Mouse (Mus musculus): Measurements from ENCODE around the gene Pomt2. TPM values are rescaled to one million over a fixed set of nuclear protein-coding genes. Genes with fewer than 3 reads are reported as not detected.

The Pomt2 gene
- polyA plus RNA-seq, 1 experiment from 2014 or later, result 4.0 TPM

- Histone ChIP-seq H3K36me3 (replicated peaks) (no peaks in the 10 kb centered on the region), H3K27me3 (no peaks in the 10 kb centered on the region), H3K9ac (no peak overlapping the region), H3K4me3 (replicated peaks) (no peak overlapping the region), H3K9me3 (replicated peaks) (no peaks in the 10 kb centered on the region), H3K4me2 (no peak overlapping the region), H3K27ac (replicated peaks) (no peak overlapping the region), H3K4me1 (replicated peaks) (no peaks in the 10 kb centered on the region; the same call in 1 of the 2 replicates)
- WGBS (ENCODE audit: insufficient replicate concordance), result 51% methylated on average over 2 of the region's 2 CpGs
- no peak for ATAC-seq (ENCODE audit: insufficient read depth)
Measured at GRCm38 (mm10) chr12:87089701-87090100, 58.1 kb downstream of the Pomt2 start.

- ATAC-seq (ENCODE audit: insufficient read depth), result no peak
- Histone ChIP-seq H3K9ac (no peak overlapping the region), H3K4me1 (replicated peaks) (no peaks in the 10 kb centered on the region; the same call in 1 of the 2 replicates), H3K9me3 (replicated peaks) (no peaks in the 10 kb centered on the region), H3K27ac (replicated peaks) (no peak overlapping the region), H3K4me2 (no peak overlapping the region), H3K27me3 (no peaks in the 10 kb centered on the region), H3K36me3 (replicated peaks) (no peaks in the 10 kb centered on the region), H3K4me3 (replicated peaks) (no peak overlapping the region)
- WGBS (ENCODE audit: insufficient replicate concordance), result 82% methylated on average over 4 of the region's 4 CpGs
Measured at GRCm38 (mm10) chr12:87089255-87089654, 58.5 kb downstream of the Pomt2 start.

- Histone ChIP-seq H3K4me3 (replicated peaks) (no peak overlapping the region), H3K27me3 (no peaks in the 10 kb centered on the region), H3K27ac (replicated peaks) (no peak overlapping the region), H3K4me2 (no peak overlapping the region), H3K9me3 (replicated peaks) (no peaks in the 10 kb centered on the region), H3K9ac (no peak overlapping the region), H3K36me3 (replicated peaks) (no peaks in the 10 kb centered on the region), H3K4me1 (replicated peaks) (no peaks in the 10 kb centered on the region; the same call in 1 of the 2 replicates)
- WGBS (ENCODE audit: insufficient replicate concordance), result 24% methylated on average over 4 of the region's 4 CpGs
- ATAC-seq (ENCODE audit: insufficient read depth), result no peak
Measured at GRCm38 (mm10) chr12:87088331-87088730, 59.4 kb downstream of the Pomt2 start.

GRCm38 (mm10) chr12:87087236-87087635 lies 60.5 kb downstream of the Pomt2 start:
- no peak overlapping the region for H3K27ac ChIP-seq (replicated peaks)
- no peak for ATAC-seq (ENCODE audit: insufficient read depth)
- no peaks in the 10 kb centered on the region for H3K9me3 ChIP-seq (replicated peaks)
- no peaks in the 10 kb centered on the region; the same call in 1 of the 2 replicates for H3K4me1 ChIP-seq (replicated peaks)
- H3K27me3 ChIP-seq, result no peaks in the 10 kb centered on the region
- no peak overlapping the region for H3K4me2 ChIP-seq
- 49% methylated on average over 7 of the region's 7 CpGs for WGBS (ENCODE audit: insufficient replicate concordance)
- no peak overlapping the region for H3K4me3 ChIP-seq (replicated peaks)
- no peaks in the 10 kb centered on the region for H3K36me3 ChIP-seq (replicated peaks)
- no peak overlapping the region for H3K9ac ChIP-seq

GRCm38 (mm10) chr12:87082797-87083196 lies 65.0 kb downstream of the Pomt2 start:
- Histone ChIP-seq H3K4me3 (replicated peaks) (no peak overlapping the region), H3K9ac (no peak overlapping the region), H3K27me3 (no peaks in the 10 kb centered on the region), H3K4me1 (replicated peaks) (no peaks in the 10 kb centered on the region), H3K9me3 (replicated peaks) (no peaks in the 10 kb centered on the region), H3K36me3 (replicated peaks) (no peaks in the 10 kb centered on the region), H3K4me2 (no peak overlapping the region), H3K27ac (replicated peaks) (no peak overlapping the region)
- ATAC-seq (ENCODE audit: insufficient read depth), result no peak
- WGBS (ENCODE audit: insufficient replicate concordance), result 56% methylated on average over 8 of the region's 8 CpGs

GRCm38 (mm10) chr12:87076610-87077009 lies 71.2 kb downstream of the Pomt2 start:
- no peak for ATAC-seq (ENCODE audit: insufficient read depth)
- Histone ChIP-seq H3K36me3 (replicated peaks) (no peaks in the 10 kb centered on the region), H3K9ac (no peak overlapping the region), H3K4me1 (replicated peaks) (no peaks in the 10 kb centered on the region), H3K4me2 (no peak overlapping the region), H3K27ac (replicated peaks) (no peak overlapping the region), H3K4me3 (replicated peaks) (no peak overlapping the region), H3K27me3 (no peaks in the 10 kb centered on the region), H3K9me3 (replicated peaks) (no peaks in the 10 kb centered on the region)
- 69% methylated on average over 2 of the region's 2 CpGs for WGBS (ENCODE audit: insufficient replicate concordance)

- Histone ChIP-seq H3K4me2 (no peak overlapping the region), H3K27ac (replicated peaks) (no peak overlapping the region), H3K9me3 (replicated peaks) (no peaks in the 10 kb centered on the region), H3K36me3 (replicated peaks) (no peaks in the 10 kb centered on the region), H3K4me3 (replicated peaks) (no peak overlapping the region), H3K27me3 (no peaks in the 10 kb centered on the region), H3K4me1 (replicated peaks) (no peaks in the 10 kb centered on the region), H3K9ac (no peak overlapping the region)
- no peak for ATAC-seq (ENCODE audit: insufficient read depth)
- 43% methylated on average over 5 of the region's 5 CpGs for WGBS (ENCODE audit: insufficient replicate concordance)
Measured at GRCm38 (mm10) chr12:87070520-87070919, 77.2 kb downstream of the Pomt2 start.

GRCm38 (mm10) chr12:87066429-87066828 lies 81.3 kb downstream of the Pomt2 start:
- no peaks in the 10 kb centered on the region for H3K27me3 ChIP-seq
- H3K27ac ChIP-seq (replicated peaks), result no peak overlapping the region
- 76% methylated on average over 5 of the region's 5 CpGs for WGBS (ENCODE audit: insufficient replicate concordance)
- H3K36me3 ChIP-seq (replicated peaks), result no peaks in the 10 kb centered on the region
- ATAC-seq (ENCODE audit: insufficient read depth), result no peak
- H3K4me2 ChIP-seq, result no peak overlapping the region
- no peak overlapping the region for H3K4me3 ChIP-seq (replicated peaks)
- no peaks in the 10 kb centered on the region for H3K4me1 ChIP-seq (replicated peaks)
- H3K9me3 ChIP-seq (replicated peaks), result no peaks in the 10 kb centered on the region
- H3K9ac ChIP-seq, result no peak overlapping the region

- Histone ChIP-seq H3K4me3 (replicated peaks) (no peak overlapping the region), H3K27me3 (no peaks in the 10 kb centered on the region), H3K4me1 (replicated peaks) (no peaks in the 10 kb centered on the region), H3K36me3 (replicated peaks) (no peaks in the 10 kb centered on the region), H3K9ac (no peak overlapping the region), H3K4me2 (no peak overlapping the region), H3K9me3 (replicated peaks) (no peaks in the 10 kb centered on the region), H3K27ac (replicated peaks) (no peak overlapping the region)
- 75% methylated on average over 11 of the region's 11 CpGs for WGBS (ENCODE audit: insufficient replicate concordance)
- ATAC-seq (ENCODE audit: insufficient read depth), result no peak
Measured at GRCm38 (mm10) chr12:87065446-87065845, 82.3 kb downstream of the Pomt2 start.

GRCm38 (mm10) chr12:87057066-87057465 lies 90.7 kb downstream of the Pomt2 start:
- Histone ChIP-seq H3K9ac (no peak overlapping the region), H3K9me3 (replicated peaks) (no peaks in the 10 kb centered on the region), H3K27me3 (peaks cover 4% of the 10 kb centered on the region), H3K4me1 (replicated peaks) (no peaks in the 10 kb centered on the region), H3K4me2 (no peak overlapping the region), H3K36me3 (replicated peaks) (no peaks in the 10 kb centered on the region), H3K4me3 (replicated peaks) (no peak overlapping the region), H3K27ac (replicated peaks) (no peak overlapping the region)
- 48% methylated on average over 17 of the region's 17 CpGs for WGBS (ENCODE audit: insufficient replicate concordance)
- ATAC-seq (ENCODE audit: insufficient read depth), result no peak
